Mouse (Mus musculus) midbrain, embryonic 12.5 days (tissue): ENCODE results near the gene Smim15. TPM values are rescaled to one million over a fixed set of nuclear protein-coding genes. Genes with fewer than 3 reads are reported as not detected.

Source experiments
- ATAC-seq: fragments of 200-750 bp; cut with Nextera tagmentation; 2 replicates; pipeline ENCODE4 v1.8.0; 2017; ENCODE audit warnings: low read depth, moderate TSS enrichment, moderate library complexity; ENCODE audit not compliant: low FRiP score
- H3K27ac ChIP-seq: fragments of 300-500 bp; sonication (generic); replicated peaks from 2 replicates; pipeline ENCODE4 v1.5.1; 2016; ENCODE audit warnings: mild to moderate bottlenecking
- H3K27me3 ChIP-seq: fragments of 300-500 bp; sonication (generic); 2 replicates; pipeline ENCODE4 v1.6.1; 2016; ENCODE audit warnings: mild to moderate bottlenecking
- H3K36me3 ChIP-seq: fragments of 300-500 bp; sonication (generic); 2 replicates; pipeline ENCODE4 v1.6.1; 2016
- H3K4me1 ChIP-seq: fragments of 300-500 bp; sonication (generic); 2 replicates; pipeline ENCODE4 v1.6.1; 2016
- H3K4me2 ChIP-seq: fragments of 300-500 bp; sonication (generic); replicated peaks from 2 replicates; pipeline ENCODE4 v1.6.1; 2016; ENCODE audit warnings: mild to moderate bottlenecking, moderate library complexity
- H3K4me3 ChIP-seq: fragments of 300-500 bp; sonication (generic); 2 replicates; pipeline ENCODE4 v1.5.1; 2016; ENCODE audit warnings: mild to moderate bottlenecking
- H3K9ac ChIP-seq: fragments of 300-500 bp; sonication (generic); replicated peaks from 2 replicates; pipeline ENCODE4 v1.6.1; 2016; ENCODE audit warnings: mild to moderate bottlenecking, moderate library complexity
- H3K9me3 ChIP-seq: fragments of 300-500 bp; sonication (generic); 2 replicates; pipeline ENCODE4 v1.6.1; 2016; ENCODE audit warnings: mild to moderate bottlenecking
- WGBS: fragments of 180-500 bp; shearing (Covaris S2); methylation state at CpG from one replicate; pipeline ENCODE4 v1.1.7; 2016; 5-methylcytosine and 5-hydroxymethylcytosine counted together
- polyA plus RNA-seq: library from polyadenylated mRNA; unstranded; fragments of >200 nt; fragmentation: Nextera tagmentation; extraction: Ambion mirVana; gene quantifications from 2 replicates; pipeline ENCODE4 v1.2.1, GENCODE M21; 2016

Gene Smim15
- polyA plus RNA-seq, 1 experiment from 2014 or later: 50.4 TPM

DNA sequence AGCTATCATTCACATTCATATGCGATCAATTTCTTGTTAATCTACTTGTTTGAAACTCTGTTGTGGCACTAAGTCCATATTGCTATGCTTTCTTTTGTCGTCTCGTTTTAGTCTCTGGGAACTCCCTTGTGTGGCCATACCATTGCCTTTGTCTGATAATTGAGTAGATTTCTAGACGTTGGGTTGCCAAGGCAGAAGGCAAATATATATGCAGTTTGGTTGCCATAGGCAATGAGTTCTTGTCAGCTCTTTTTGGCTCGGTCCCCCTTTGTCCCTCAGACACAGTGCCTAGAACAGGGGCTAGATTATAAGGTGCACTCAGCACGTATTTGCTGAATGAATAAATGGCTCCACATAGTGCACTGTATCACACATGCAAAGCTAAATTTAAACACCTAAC, 20.1 kb downstream of the Smim15 start:
- Histone ChIP-seq H3K4me3 (no peak overlapping the region), H3K4me1 (peaks cover 28% of the 10 kb centered on the region), H3K4me2 (no peak overlapping the region), H3K9ac (no peak overlapping the region), H3K27me3 (peaks cover 16% of the 10 kb centered on the region; the same call in 1 of the 2 replicates), H3K36me3 (no peaks in the 10 kb centered on the region), H3K9me3 (no peaks in the 10 kb centered on the region), H3K27ac (no peak overlapping the region)
- 18% methylated on average over 6 of the region's 6 CpGs for WGBS
- peak; percentile 82 for ATAC-seq

DNA sequence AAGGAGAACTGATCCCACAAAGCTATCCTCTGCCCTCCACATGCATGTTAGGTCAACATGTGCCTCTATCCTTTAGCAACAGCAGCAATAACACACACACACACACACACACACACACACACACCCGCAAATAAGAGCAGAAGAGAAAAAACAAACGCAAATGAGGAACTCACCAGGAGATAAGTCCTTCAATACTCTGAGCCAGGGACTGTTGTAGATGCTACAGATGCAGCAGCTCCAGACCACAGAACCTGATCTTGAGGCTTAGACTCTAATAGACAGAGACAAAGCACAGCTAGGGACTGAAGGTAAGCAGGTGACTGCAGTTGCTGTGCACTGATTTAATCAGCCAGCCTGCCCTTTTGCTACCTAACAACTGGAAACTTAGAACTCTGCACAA, 21.8 kb downstream of the Smim15 start:
- Histone ChIP-seq H3K4me2 (no peak overlapping the region), H3K4me1 (peaks cover 18% of the 10 kb centered on the region), H3K27me3 (peaks cover 16% of the 10 kb centered on the region; the same call in 1 of the 2 replicates), H3K9ac (no peak overlapping the region), H3K27ac (no peak overlapping the region), H3K36me3 (no peaks in the 10 kb centered on the region), H3K4me3 (no peak overlapping the region), H3K9me3 (no peaks in the 10 kb centered on the region)
- WGBS: 86% methylated on average over 2 of the region's 2 CpGs
- ATAC-seq: no peak

DNA sequence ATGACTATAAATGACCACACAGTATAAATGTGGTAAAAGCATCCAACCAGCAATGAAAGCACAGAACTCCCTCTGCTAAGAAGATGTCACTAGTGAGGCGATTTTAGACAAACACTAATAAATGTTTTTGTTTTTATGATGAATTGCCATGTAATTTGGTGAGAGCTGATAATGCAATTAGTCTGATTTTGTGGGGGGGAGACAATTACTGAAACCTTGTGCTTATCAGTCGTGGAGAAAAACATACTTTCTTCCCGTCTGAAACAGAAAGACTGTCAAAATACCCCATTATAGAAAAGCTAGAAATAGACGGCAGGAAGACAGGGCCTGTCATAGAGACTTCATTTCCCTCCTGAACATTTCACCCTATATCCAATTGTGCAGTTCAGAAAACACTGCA, 24.9 kb downstream of the Smim15 start:
- peaks cover 4% of the 10 kb centered on the region; the same call in 1 of the 2 replicates for H3K4me1 ChIP-seq
- WGBS: 80% methylated on average over 4 of the region's 4 CpGs

DNA sequence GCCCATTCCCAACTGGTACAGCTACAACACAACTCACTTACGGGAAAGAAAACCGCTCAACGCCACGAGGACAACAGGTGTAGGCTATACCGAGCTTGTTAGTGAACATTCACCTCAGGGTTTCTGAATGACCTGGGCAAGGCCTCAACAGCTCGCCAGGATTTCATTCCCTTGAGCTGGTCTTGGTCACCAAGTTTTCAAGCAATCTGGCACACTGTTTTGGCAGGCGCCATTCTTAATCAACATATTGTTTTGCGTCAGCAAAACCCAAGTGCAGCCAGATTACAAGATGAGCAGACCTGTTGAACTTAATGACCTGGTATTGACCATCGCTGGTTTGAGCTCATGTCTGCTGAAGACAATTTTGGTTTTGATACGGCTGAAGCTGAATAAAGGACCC, 25.9 kb downstream of the Smim15 start:
- no peak overlapping the region for H3K4me3 ChIP-seq
- 94% methylated on average over 10 of the region's 10 CpGs for WGBS
- H3K9ac ChIP-seq: no peak overlapping the region
- ATAC-seq: no peak
- H3K4me2 ChIP-seq: no peak overlapping the region
- no peaks in the 10 kb centered on the region for H3K36me3 ChIP-seq
- H3K27ac ChIP-seq: no peak overlapping the region
- peaks cover 6% of the 10 kb centered on the region; the same call in 1 of the 2 replicates for H3K27me3 ChIP-seq
- H3K4me1 ChIP-seq: no peaks in the 10 kb centered on the region
- no peaks in the 10 kb centered on the region for H3K9me3 ChIP-seq

More for the DNA sequence above, 24.9 kb downstream of the Smim15 start:
- no peaks in the 10 kb centered on the region for H3K9me3 ChIP-seq
- no peak overlapping the region for H3K4me2 ChIP-seq
- no peak overlapping the region for H3K27ac ChIP-seq
- H3K4me3 ChIP-seq: no peak overlapping the region
- no peak for ATAC-seq
- no peaks in the 10 kb centered on the region for H3K36me3 ChIP-seq
- H3K9ac ChIP-seq: no peak overlapping the region
- peaks cover 6% of the 10 kb centered on the region; the same call in 1 of the 2 replicates for H3K27me3 ChIP-seq

DNA sequence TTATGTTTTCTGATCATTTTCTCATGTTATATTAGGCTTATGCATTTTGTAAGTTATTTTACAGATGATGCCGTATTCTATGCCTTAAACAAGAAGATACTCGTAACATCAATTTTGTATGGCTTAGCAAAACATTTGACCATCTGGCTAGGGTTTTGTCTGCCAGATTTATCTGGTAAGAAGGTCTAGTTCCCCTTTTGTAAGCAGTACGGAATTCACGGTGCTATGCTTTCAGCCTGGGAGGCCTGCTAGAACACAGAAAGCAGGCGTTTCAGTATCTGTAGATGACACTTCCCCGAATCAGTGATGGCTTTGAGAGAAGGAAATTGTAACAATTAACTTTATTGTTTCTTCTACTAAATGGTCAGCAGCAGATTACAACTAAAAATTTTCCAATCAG, 33.2 kb downstream of the Smim15 start:
- no peaks in the 10 kb centered on the region for H3K9me3 ChIP-seq
- H3K4me2 ChIP-seq: no peak overlapping the region
- H3K27me3 ChIP-seq: no peaks in the 10 kb centered on the region
- H3K27ac ChIP-seq: no peak overlapping the region
- WGBS: 86% methylated on average over 6 of the region's 6 CpGs
- H3K4me1 ChIP-seq: no peaks in the 10 kb centered on the region
- no peak overlapping the region for H3K4me3 ChIP-seq
- H3K9ac ChIP-seq: no peak overlapping the region
- no peak for ATAC-seq
- no peaks in the 10 kb centered on the region for H3K36me3 ChIP-seq

DNA sequence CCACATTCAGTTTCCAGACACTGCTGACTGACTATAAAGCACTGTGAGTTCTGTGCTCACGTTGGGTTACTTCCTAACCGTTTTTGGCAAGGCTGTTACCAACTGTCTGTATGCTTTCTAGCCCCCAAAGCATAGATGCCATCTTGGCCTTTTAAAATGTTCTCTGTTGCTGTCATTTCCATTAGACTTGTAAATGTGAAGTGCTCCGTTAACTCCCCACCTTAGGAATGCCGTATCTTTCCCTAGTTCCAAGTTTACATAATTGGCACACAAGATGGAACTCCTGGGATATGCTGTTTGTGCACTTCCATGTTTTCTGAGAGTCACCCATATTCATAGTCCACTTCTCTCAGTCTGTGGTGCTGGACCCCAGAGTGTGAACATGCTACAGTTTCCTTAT, 33.7 kb downstream of the Smim15 start:
- H3K27me3 ChIP-seq: no peaks in the 10 kb centered on the region
- H3K27ac ChIP-seq: no peak overlapping the region
- H3K4me1 ChIP-seq: no peaks in the 10 kb centered on the region
- H3K4me3 ChIP-seq: no peak overlapping the region
- no peaks in the 10 kb centered on the region for H3K9me3 ChIP-seq
- WGBS: 88% methylated on average over 4 of the region's 4 CpGs
- H3K4me2 ChIP-seq: no peak overlapping the region
- no peak for ATAC-seq
- H3K9ac ChIP-seq: no peak overlapping the region
- no peaks in the 10 kb centered on the region for H3K36me3 ChIP-seq

DNA sequence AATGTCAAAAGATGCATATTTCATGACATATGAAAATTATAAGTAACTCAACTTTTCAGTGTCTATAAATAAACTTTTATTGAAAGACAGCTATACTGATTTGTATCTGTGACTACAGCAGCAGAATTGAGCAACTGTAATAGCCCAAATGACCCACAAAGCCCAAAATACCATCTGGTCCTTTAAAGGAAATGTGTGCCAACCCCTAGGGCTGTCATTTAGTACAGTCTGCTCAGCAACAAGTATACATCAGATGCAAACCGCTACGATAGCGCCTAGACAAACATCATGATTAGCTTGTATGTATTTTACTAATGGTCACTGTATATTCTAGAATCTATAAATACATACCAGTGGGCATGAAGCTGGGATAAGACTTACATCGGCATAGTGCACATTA, 39.8 kb downstream of the Smim15 start:
- Histone ChIP-seq H3K27ac (no peak overlapping the region), H3K36me3 (no peaks in the 10 kb centered on the region), H3K4me2 (no peak overlapping the region), H3K4me1 (peaks cover 3% of the 10 kb centered on the region; the same call in 1 of the 2 replicates), H3K9me3 (no peaks in the 10 kb centered on the region), H3K9ac (no peak overlapping the region), H3K27me3 (peaks cover 4% of the 10 kb centered on the region; the same call in 1 of the 2 replicates), H3K4me3 (no peak overlapping the region)
- ATAC-seq: no peak
- 99% methylated on average over 4 of the region's 4 CpGs for WGBS

DNA sequence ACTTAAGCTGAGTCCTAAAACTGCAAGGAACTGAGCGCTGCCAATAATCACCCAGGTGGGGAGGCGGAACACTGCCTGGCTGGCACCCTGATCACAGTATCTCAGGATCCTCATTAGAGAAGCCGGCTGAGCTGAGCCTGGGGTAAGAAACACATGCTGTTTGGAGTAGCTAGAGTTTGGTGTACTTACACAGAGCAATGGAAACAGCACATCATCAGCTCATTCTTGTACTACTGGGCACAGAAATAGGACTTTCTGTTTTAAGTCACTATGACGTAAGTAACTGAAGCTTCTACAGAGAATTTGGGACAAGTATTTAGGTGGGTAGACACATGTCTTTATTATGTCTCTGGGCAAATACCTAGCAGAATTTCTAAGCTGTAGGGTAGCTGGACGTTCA, 41.8 kb downstream of the Smim15 start:
- Histone ChIP-seq H3K27ac (no peak overlapping the region), H3K9ac (no peak overlapping the region), H3K27me3 (peaks cover 4% of the 10 kb centered on the region; the same call in 1 of the 2 replicates), H3K9me3 (no peaks in the 10 kb centered on the region), H3K4me1 (peaks cover 3% of the 10 kb centered on the region; the same call in 1 of the 2 replicates), H3K4me3 (no peak overlapping the region), H3K4me2 (no peak overlapping the region), H3K36me3 (no peaks in the 10 kb centered on the region)
- 90% methylated on average over 5 of the region's 5 CpGs for WGBS
- no peak for ATAC-seq

DNA sequence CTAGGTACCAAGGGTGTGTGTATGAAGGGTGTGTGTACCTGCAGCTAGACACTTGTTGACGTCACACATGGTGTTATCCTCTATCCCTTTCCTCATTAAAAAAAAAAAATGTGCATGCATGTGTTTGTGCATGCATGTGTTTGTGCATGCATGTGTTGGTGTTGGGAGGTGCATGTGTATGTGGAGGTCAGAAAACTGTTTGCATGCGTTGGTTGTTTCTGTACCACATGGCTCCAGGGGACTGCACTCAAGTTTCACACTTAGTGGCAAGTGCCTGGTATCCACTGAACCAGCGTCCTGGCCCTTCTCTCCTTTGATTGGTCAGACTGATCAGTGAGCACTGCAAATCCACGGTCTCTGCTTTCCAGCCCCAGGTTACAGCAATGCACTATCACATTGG, 42.5 kb downstream of the Smim15 start:
- Histone ChIP-seq H3K4me3 (no peak overlapping the region), H3K4me1 (peaks cover 3% of the 10 kb centered on the region; the same call in 1 of the 2 replicates), H3K4me2 (no peak overlapping the region), H3K36me3 (no peaks in the 10 kb centered on the region), H3K27me3 (peaks cover 4% of the 10 kb centered on the region; the same call in 1 of the 2 replicates), H3K27ac (no peak overlapping the region), H3K9me3 (no peaks in the 10 kb centered on the region), H3K9ac (no peak overlapping the region)
- ATAC-seq: no peak
- WGBS: 82% methylated on average over 4 of the region's 4 CpGs

DNA sequence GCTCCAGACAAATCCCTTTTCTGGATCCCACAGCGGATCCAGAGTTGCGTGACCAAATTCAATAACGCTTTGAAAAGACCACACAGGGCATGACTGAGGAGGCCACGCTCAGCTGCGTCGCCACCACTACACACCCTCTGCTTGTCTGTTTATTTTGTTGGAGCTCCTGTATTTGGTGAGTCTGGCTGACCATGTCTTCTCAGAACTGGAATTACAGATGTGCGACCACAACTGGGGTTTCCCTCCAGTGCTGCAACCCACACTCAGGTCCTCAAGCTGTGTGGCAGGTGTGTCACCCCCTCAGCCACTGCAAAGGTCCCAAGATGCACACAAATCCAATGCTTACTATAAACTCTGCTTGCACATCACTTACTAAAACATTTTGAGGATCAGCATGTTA, 48.0 kb downstream of the Smim15 start:
- Histone ChIP-seq H3K4me2 (no peak overlapping the region), H3K9ac (no peak overlapping the region), H3K9me3 (no peaks in the 10 kb centered on the region), H3K4me3 (no peak overlapping the region), H3K27ac (no peak overlapping the region), H3K27me3 (no peaks in the 10 kb centered on the region), H3K4me1 (peaks cover 3% of the 10 kb centered on the region), H3K36me3 (no peaks in the 10 kb centered on the region)
- ATAC-seq: no peak
- WGBS: 86% methylated on average over 7 of the region's 7 CpGs

DNA sequence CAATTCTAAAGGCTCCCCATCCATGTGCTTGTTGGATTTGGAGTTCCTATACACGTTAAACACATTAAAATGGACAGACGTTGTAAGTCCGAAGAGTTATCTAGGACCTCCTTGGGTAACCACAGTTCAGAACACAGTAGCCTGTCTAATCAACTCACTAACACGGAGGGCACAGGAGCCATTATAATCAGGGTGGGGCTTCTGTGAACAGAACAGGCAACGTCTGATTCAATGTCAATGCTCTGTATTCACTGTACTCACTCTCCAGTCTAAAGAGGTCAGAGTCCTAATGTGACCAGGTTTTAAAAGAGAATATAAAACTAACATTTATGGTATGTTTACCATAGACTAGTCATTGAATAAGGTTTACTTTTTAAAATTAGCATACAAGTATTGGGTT, 50.4 kb downstream of the Smim15 start:
- no peak overlapping the region for H3K4me3 ChIP-seq
- no peaks in the 10 kb centered on the region; the same call in 1 of the 2 replicates for H3K4me1 ChIP-seq
- H3K27me3 ChIP-seq: no peaks in the 10 kb centered on the region
- no peak overlapping the region for H3K4me2 ChIP-seq
- H3K9ac ChIP-seq: no peak overlapping the region
- 91% methylated on average over 5 of the region's 5 CpGs for WGBS
- ATAC-seq: no peak
- no peaks in the 10 kb centered on the region for H3K9me3 ChIP-seq
- H3K36me3 ChIP-seq: no peaks in the 10 kb centered on the region
- no peak overlapping the region for H3K27ac ChIP-seq

DNA sequence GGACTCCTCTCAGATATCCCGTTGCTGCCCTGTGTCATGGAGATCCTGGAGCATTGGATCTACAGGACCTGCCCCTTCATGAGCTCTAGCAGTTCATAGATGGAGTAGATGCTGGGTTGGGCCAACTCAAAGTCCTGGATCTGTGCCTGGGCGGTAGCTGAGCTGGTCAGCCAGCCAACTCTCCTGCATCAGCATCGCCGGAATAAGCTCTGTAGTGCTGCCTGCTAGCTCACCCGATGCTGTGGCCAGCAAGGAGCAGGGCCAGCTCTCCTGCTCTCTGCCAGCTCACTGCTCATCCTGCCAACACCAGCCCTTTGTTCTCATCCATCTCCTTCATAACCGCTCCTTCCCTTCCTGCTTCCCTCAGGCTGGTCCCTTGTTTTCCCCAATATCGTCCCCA, 51.4 kb downstream of the Smim15 start:
- Histone ChIP-seq H3K27ac (no peak overlapping the region), H3K9ac (no peak overlapping the region), H3K4me1 (no peaks in the 10 kb centered on the region; the same call in 1 of the 2 replicates), H3K4me2 (no peak overlapping the region), H3K27me3 (no peaks in the 10 kb centered on the region), H3K36me3 (no peaks in the 10 kb centered on the region), H3K4me3 (no peak overlapping the region), H3K9me3 (no peaks in the 10 kb centered on the region)
- ATAC-seq: no peak
- WGBS: 90% methylated on average over 7 of the region's 7 CpGs

DNA sequence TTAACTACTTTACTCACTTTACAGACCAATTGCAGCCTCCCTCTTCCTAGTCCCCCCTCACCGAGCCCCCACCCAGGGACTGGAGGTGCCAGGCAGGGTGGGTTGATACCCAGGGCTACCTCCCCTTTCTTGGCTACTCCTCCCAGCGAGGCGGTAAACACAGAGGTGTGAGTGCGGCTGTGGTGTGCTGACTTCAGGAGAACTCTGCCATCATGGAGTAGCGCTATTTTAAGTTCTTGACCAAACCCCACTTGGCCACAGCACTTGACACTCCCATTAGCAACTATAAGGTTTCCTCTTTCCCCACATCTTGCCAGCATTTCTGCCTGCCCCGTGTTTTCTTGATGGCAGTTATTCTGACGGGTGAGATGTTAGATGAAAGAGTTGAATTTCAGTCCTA, 52.2 kb downstream of the Smim15 start:
- Histone ChIP-seq H3K9me3 (no peaks in the 10 kb centered on the region), H3K4me3 (no peak overlapping the region), H3K36me3 (no peaks in the 10 kb centered on the region), H3K4me2 (no peak overlapping the region), H3K27me3 (no peaks in the 10 kb centered on the region), H3K4me1 (no peaks in the 10 kb centered on the region; the same call in 1 of the 2 replicates), H3K27ac (no peak overlapping the region), H3K9ac (no peak overlapping the region)
- ATAC-seq: no peak
- whole genome bisulfite sequencing: 85% methylated on average over 7 of the region's 7 CpGs
